Mouse (Mus musculus): ENCODE measurements around the gene Sf3a3. TPM values are rescaled to one million over a fixed set of nuclear protein-coding genes. Genes with fewer than 3 reads are reported as not detected.

The Sf3a3 gene
- polyA plus RNA-seq, 1 experiment from 2014 or later: 37.1 TPM

GRCm38 (mm10) chr4:124726121-124726520 lies 11.5 kb downstream of the Sf3a3 start:
- 86% methylated on average over 6 of the region's 6 CpGs for WGBS (ENCODE audit: insufficient replicate concordance)
- no peak overlapping the region for H3K27ac ChIP-seq (ENCODE audit: low read depth)
- DNase-seq (no peak), ATAC-seq (no peak)
- TF ChIP-seq CTCF (IDR thresholded peaks at IDR 0.05; ENCODE audit: low read depth) (no peak), EP300 (IDR thresholded peaks at IDR 0.05; ENCODE audit: low read depth) (no peak)
- H3K9me3 ChIP-seq (ENCODE audit: low read length): no peaks in the 10 kb centered on the region
- H3K36me3 ChIP-seq (replicated peaks; ENCODE audit: insufficient read depth, low read length): peaks cover 80% of the 10 kb centered on the region
- H3K4me1 ChIP-seq (ENCODE audit: insufficient read depth): no peaks in the 10 kb centered on the region
- no peak overlapping the region for H3K4me3 ChIP-seq (ENCODE audit: low read depth, low read length)
- no peak overlapping the region for H3K9ac ChIP-seq (replicated peaks)
- no peaks in the 10 kb centered on the region for H3K27me3 ChIP-seq (ENCODE audit: insufficient read depth, low read length)
- no peak overlapping the region for H3K4me2 ChIP-seq (ENCODE audit: low read depth, low read length)

- 77% methylated on average over 2 of the region's 2 CpGs for WGBS (ENCODE audit: insufficient replicate concordance)
These were observed 22.4 kb downstream of the Sf3a3 start for GRCm38 (mm10) chr4:124736952-124737351.

GRCm38 (mm10) chr4:124737486-124737885 lies 22.9 kb downstream of the Sf3a3 start:
- H3K9ac ChIP-seq (replicated peaks): no peak overlapping the region
- H3K9me3 ChIP-seq (ENCODE audit: low read length): no peaks in the 10 kb centered on the region
- peaks cover 8% of the 10 kb centered on the region; the same call in 1 of the 2 replicates for H3K4me1 ChIP-seq (ENCODE audit: insufficient read depth)
- 68% methylated on average over 5 of the region's 5 CpGs for WGBS (ENCODE audit: insufficient replicate concordance)
- no peak overlapping the region for H3K4me2 ChIP-seq (ENCODE audit: low read depth, low read length)
- TF ChIP-seq EP300 (IDR thresholded peaks at IDR 0.05; ENCODE audit: low read depth): no peak
- no peak for TF ChIP-seq CTCF (IDR thresholded peaks at IDR 0.05; ENCODE audit: low read depth)
- no peak for DNase-seq
- H3K36me3 ChIP-seq (replicated peaks; ENCODE audit: insufficient read depth, low read length): peaks cover 10% of the 10 kb centered on the region; the same call in 1 of the 2 replicates
- H3K27ac ChIP-seq (ENCODE audit: low read depth): no peak overlapping the region
- no peak for ATAC-seq
- H3K27me3 ChIP-seq (ENCODE audit: insufficient read depth, low read length): no peaks in the 10 kb centered on the region
- H3K4me3 ChIP-seq (ENCODE audit: low read depth, low read length): no peak overlapping the region

More at GRCm38 (mm10) chr4:124736952-124737351, 22.4 kb downstream of the Sf3a3 start:
- ATAC-seq: no peak
- no peak overlapping the region for H3K27ac ChIP-seq (ENCODE audit: low read depth)
- peaks cover 11% of the 10 kb centered on the region; the same call in 1 of the 2 replicates for H3K36me3 ChIP-seq (replicated peaks; ENCODE audit: insufficient read depth, low read length)
- no peak for TF ChIP-seq EP300 (IDR thresholded peaks at IDR 0.05; ENCODE audit: low read depth)
- TF ChIP-seq CTCF (IDR thresholded peaks at IDR 0.05; ENCODE audit: low read depth): no peak
- H3K4me1 ChIP-seq (ENCODE audit: insufficient read depth): peaks cover 5% of the 10 kb centered on the region; the same call in 1 of the 2 replicates
- H3K4me3 ChIP-seq (ENCODE audit: low read depth, low read length): no peak overlapping the region
- H3K9ac ChIP-seq (replicated peaks): no peak overlapping the region
- DNase-seq: no peak
- no peaks in the 10 kb centered on the region for H3K27me3 ChIP-seq (ENCODE audit: insufficient read depth, low read length)
- H3K4me2 ChIP-seq (ENCODE audit: low read depth, low read length): no peak overlapping the region
- H3K9me3 ChIP-seq (ENCODE audit: low read length): no peaks in the 10 kb centered on the region

- TF ChIP-seq CTCF (IDR thresholded peaks at IDR 0.05; ENCODE audit: low read depth): peak; percentile 31
- TF ChIP-seq EP300 (IDR thresholded peaks at IDR 0.05; ENCODE audit: low read depth): no peak
- Histone ChIP-seq H3K4me1 (ENCODE audit: insufficient read depth) (peaks cover 9% of the 10 kb centered on the region; the same call in 1 of the 2 replicates), H3K27ac (ENCODE audit: low read depth) (no peak overlapping the region), H3K9ac (replicated peaks) (no peak overlapping the region), H3K4me2 (ENCODE audit: low read depth, low read length) (no peak overlapping the region), H3K4me3 (ENCODE audit: low read depth, low read length) (no peak overlapping the region), H3K9me3 (ENCODE audit: low read length) (no peaks in the 10 kb centered on the region), H3K36me3 (replicated peaks; ENCODE audit: insufficient read depth, low read length) (peaks cover 7% of the 10 kb centered on the region; the same call in 1 of the 2 replicates), H3K27me3 (ENCODE audit: insufficient read depth, low read length) (no peaks in the 10 kb centered on the region)
- no peak for DNase-seq
- ATAC-seq: no peak
- 47% methylated on average over 4 of the region's 4 CpGs for WGBS (ENCODE audit: insufficient replicate concordance)
These were observed 23.4 kb downstream of the Sf3a3 start for GRCm38 (mm10) chr4:124738013-124738412.

GRCm38 (mm10) chr4:124738783-124739182 lies 24.2 kb downstream of the Sf3a3 start:
- no peaks in the 10 kb centered on the region for H3K27me3 ChIP-seq (ENCODE audit: insufficient read depth, low read length)
- no peak for TF ChIP-seq CTCF (IDR thresholded peaks at IDR 0.05; ENCODE audit: low read depth)
- no peak for TF ChIP-seq EP300 (IDR thresholded peaks at IDR 0.05; ENCODE audit: low read depth)
- no peak overlapping the region for H3K27ac ChIP-seq (ENCODE audit: low read depth)
- H3K9me3 ChIP-seq (ENCODE audit: low read length): no peaks in the 10 kb centered on the region
- no peak overlapping the region for H3K4me3 ChIP-seq (ENCODE audit: low read depth, low read length)
- H3K4me2 ChIP-seq (ENCODE audit: low read depth, low read length): no peak overlapping the region
- H3K9ac ChIP-seq (replicated peaks): no peak overlapping the region
- peaks cover 11% of the 10 kb centered on the region; the same call in 1 of the 2 replicates for H3K4me1 ChIP-seq (ENCODE audit: insufficient read depth)
- DNase-seq: no peak
- peaks cover under 1% of the 10 kb centered on the region; the same call in 1 of the 2 replicates for H3K36me3 ChIP-seq (replicated peaks; ENCODE audit: insufficient read depth, low read length)
- ATAC-seq: no peak
- 35% methylated on average over 1 of the region's 1 CpGs for WGBS (ENCODE audit: insufficient replicate concordance)

- Histone ChIP-seq H3K9ac (replicated peaks) (peak within 1 kb of the TSS; percentile 54), H3K27ac (ENCODE audit: low read depth) (0 out of 2 replicates have a peak within 1 kb of the TSS, but pooled peaks have one; percentile 0), H3K4me1 (ENCODE audit: insufficient read depth) (peaks cover 11% of the 10 kb centered on the region), H3K4me2 (ENCODE audit: low read depth, low read length) (peak within 1 kb of the TSS; percentile 68), H3K9me3 (ENCODE audit: low read length) (no peaks in the 10 kb centered on the region), H3K27me3 (ENCODE audit: insufficient read depth, low read length) (no peaks in the 10 kb centered on the region), H3K4me3 (ENCODE audit: low read depth, low read length) (peak within 1 kb of the TSS; percentile 53), H3K36me3 (replicated peaks; ENCODE audit: insufficient read depth, low read length) (no peaks in the 10 kb centered on the region)
- TF ChIP-seq EP300 (IDR thresholded peaks at IDR 0.05; ENCODE audit: low read depth) (no peak), CTCF (IDR thresholded peaks at IDR 0.05; ENCODE audit: low read depth) (peak; percentile 38)
- DNase-seq: peak; percentile 79
- 10% methylated on average over 25 of the region's 25 CpGs for WGBS (ENCODE audit: insufficient replicate concordance)
- ATAC-seq: peak; percentile 83
These were observed 27.1 kb downstream of the Sf3a3 start, which contains the start of gene Inpp5b for GRCm38 (mm10) chr4:124741376-124742343. TSS of gene Inpp5b (plus strand) at chr4:124741850.
